Mouse (Mus musculus) layer of hippocampus, adult 2 months (tissue): ENCODE results near the gene Gdpd5. TPM values are rescaled to one million over a fixed set of nuclear protein-coding genes. Genes with fewer than 3 reads are reported as not detected.

Experiments used
- DNase-seq, 2 experiments: peaks; one replicate each; pipeline ENCODE4 v3.0.0; 2022; ENCODE audit warnings: low spot score in 2 of 2
- H3K27ac ChIP-seq: fragments of 200-600 bp; 2 replicates; pipeline ENCODE4 v1.8.1; 2022
- H3K4me3 ChIP-seq: fragments of 200-600 bp; 2 replicates; pipeline ENCODE4 v1.8.1; 2022; ENCODE audit warnings: mild to moderate bottlenecking
- CTCF ChIP-seq: fragments of 200-600 bp; conservative IDR thresholded peaks from 2 replicates; pipeline ENCODE4 v1.8.1; 2022; ENCODE audit warnings: antibody characterized with exemption, mild to moderate bottlenecking, moderate library complexity
- total RNA-seq, 2 experiments: library from RNA; stranded (reverse); gene quantifications; 2 replicates each; pipeline ENCODE4 v1.2.3; 2021

The Gdpd5 gene
- total RNA-seq, 2 experiments from 2014 or later, result 20.8 to 24.3 TPM

DNA sequence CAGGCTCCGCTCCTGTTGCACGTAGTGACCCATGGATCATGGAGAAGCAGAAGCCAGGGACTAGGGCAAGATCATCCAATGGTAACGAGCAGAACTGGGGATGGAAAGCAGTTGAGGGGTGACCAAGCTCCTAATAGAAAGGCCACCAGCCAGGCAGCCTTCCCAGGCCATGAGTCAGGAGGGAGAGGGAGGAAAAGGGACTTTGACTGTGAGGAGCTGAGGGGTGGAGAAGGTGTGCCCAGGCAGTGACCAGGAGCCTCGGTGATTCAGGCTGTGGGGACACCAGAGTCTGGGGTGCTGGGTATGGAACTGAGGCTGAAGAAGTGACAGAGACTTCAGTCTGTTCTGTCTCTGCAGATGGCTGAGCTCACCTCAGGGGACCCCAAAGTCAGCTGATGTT lies 44.5 kb downstream of the Gdpd5 start:
- no peak overlapping the region for H3K4me3 ChIP-seq
- no peak for DNase-seq
- H3K27ac ChIP-seq, result no peak overlapping the region
- TF ChIP-seq CTCF, result no peak

GRCm38 (mm10) chr7:99427031-99427430 lies 45.8 kb downstream of the Gdpd5 start:
- no peak for TF ChIP-seq CTCF
- Histone ChIP-seq H3K27ac (no peak overlapping the region), H3K4me3 (no peak overlapping the region)
- no peak for DNase-seq

DNA sequence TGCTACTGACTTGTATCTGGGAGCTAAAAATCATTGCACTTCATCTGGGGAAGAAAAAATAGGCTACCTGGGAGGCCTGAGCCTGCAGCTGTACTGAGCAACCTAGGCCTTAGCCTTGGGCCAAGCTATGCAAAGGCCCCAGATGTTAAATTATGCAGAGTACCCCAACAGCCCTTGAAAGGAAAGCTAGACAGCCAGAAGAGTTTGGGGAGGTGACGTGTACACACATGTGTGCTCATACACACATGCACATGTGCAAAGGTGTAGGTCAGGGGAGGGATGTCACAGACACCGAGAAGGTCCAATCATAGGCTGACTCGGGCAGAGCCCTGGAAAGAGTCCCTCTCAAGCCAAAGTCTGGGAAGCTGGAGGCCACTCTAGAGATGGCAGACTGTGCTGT lies 46.8 kb downstream of the Gdpd5 start:
- no peak for TF ChIP-seq CTCF
- H3K4me3 ChIP-seq, result no peak overlapping the region
- no peak overlapping the region for H3K27ac ChIP-seq
- no peak for DNase-seq

- no peak for DNase-seq
- TF ChIP-seq CTCF, result no peak
- Histone ChIP-seq H3K27ac (no peak overlapping the region), H3K4me3 (no peak overlapping the region)
Observed at GRCm38 (mm10) chr7:99428836-99429235, 47.6 kb downstream of the Gdpd5 start.

- H3K4me3 ChIP-seq, result no peak overlapping the region
- DNase-seq, result no peak
- no peak overlapping the region for H3K27ac ChIP-seq
- TF ChIP-seq CTCF, result no peak
Observed at GRCm38 (mm10) chr7:99429786-99430185, 48.6 kb downstream of the Gdpd5 start.

- TF ChIP-seq CTCF, result no peak
- Histone ChIP-seq H3K27ac (no peak overlapping the region), H3K4me3 (no peak overlapping the region)
- DNase-seq, result no peak
Observed at GRCm38 (mm10) chr7:99430246-99430645, 49.0 kb downstream of the Gdpd5 start.

DNA sequence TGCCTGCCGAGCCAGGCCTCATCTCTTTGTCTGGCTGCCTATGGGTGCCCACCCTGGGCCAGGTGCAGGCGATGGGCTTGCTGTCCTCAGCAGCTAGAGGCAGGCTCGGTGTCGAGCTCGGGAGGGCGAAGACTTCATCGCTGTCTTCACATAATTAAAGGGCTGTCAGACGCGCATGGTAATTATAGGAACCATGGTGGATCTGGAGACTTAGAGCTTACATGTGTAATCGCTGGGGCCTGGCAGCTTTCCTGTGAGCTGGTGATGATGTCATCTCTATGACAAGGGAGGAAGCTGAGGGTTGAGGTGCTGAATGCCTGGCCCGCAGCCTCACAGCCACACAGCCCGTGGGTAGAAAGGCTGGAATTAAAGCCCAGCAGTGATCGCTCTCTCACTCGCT lies 51.0 kb downstream of the Gdpd5 start:
- no peak for TF ChIP-seq CTCF
- H3K4me3 ChIP-seq, result no peak overlapping the region
- peak overlapping the region; percentile 18; the same call in 1 of the 2 replicates for H3K27ac ChIP-seq
- peak in 1 of 2 experiments; percentile 62 for DNase-seq

- Histone ChIP-seq H3K27ac (no peak overlapping the region), H3K4me3 (no peak overlapping the region)
- no peak for TF ChIP-seq CTCF
- no peak for DNase-seq
Observed at GRCm38 (mm10) chr7:99432863-99433262, 51.6 kb downstream of the Gdpd5 start.

DNA sequence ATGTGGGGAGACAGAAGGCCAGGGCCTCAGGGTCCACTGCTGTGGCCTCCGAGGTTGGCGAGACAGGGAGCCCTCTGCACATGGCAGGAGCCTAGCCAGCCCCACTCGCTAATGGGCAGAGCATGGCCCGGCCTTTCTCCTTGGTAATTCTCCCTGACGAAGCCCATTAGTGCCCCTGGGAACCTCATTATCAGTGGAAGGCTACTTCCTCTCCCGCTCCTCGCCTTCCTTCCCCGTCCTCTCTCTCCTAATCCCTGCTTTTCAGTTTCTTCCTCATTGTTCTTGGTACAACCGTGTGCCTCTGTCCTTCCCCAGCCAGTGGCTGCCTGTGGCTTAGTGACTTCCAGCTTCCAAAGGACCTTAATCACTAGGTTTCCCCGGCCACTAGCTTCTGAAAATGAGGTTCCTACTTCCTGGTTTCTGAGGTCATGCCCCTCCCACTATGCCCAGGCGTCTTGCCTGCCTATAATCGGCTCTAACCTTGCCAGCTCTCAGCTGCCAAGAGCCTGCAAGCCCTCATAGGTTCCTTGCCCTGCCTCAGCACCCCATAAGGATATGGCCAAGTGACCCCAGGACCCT lies 53.5 kb downstream of the Gdpd5 start:
- Histone ChIP-seq H3K27ac (no peak overlapping the region), H3K4me3 (no peak overlapping the region)
- no peak for DNase-seq
- TF ChIP-seq CTCF, result no peak

DNA sequence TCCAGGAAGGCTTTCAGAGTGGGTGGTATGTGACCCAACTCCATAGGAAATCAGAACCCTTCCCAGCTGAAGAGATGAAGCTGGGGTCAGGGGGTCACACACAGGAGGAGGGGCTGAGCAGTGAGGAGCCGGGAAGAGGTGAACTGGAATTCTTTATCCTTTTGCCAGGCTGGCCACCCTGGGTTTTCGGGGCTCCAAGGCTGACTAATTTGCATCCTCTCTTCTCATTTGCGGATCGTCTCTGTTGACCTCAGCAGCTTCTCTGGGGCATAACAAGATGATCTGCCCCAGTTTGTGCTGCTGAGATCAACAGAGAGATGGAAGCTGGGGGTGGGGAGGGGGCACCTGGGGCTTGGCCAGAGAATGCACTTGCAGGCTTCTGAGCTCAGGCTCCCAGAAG lies 55.3 kb downstream of the Gdpd5 start:
- no peak overlapping the region for H3K27ac ChIP-seq
- no peak for TF ChIP-seq CTCF
- DNase-seq, result no peak
- H3K4me3 ChIP-seq, result no peak overlapping the region

DNA sequence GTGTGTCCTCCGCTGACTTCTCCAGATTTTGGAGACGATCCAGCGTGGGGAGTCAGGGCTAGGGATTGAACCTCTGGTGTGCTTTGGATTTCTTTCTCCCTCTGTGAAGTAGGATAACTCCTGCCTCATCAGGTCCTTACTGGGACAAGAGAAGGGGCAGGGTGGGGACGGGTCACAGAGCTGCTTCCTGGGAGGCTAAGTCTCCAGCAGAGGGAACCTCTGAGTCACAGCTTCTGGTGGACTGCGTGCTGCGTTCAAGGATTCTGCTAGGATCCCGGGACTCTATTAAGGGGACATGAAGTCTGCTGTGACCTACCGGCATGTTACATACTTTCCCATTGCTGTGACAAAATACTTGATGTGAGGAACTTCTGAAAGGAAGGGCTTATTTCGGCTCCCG lies 57.7 kb downstream of the Gdpd5 start:
- TF ChIP-seq CTCF, result peak; percentile 72
- H3K4me3 ChIP-seq, result no peak overlapping the region
- DNase-seq, result no peak
- no peak overlapping the region for H3K27ac ChIP-seq

GRCm38 (mm10) chr7:99441534-99442072 lies 60.4 kb downstream of the Gdpd5 start:
- DNase-seq, result no peak
- TF ChIP-seq CTCF, result no peak
- Histone ChIP-seq H3K4me3 (no peak overlapping the region), H3K27ac (no peak overlapping the region)

DNA sequence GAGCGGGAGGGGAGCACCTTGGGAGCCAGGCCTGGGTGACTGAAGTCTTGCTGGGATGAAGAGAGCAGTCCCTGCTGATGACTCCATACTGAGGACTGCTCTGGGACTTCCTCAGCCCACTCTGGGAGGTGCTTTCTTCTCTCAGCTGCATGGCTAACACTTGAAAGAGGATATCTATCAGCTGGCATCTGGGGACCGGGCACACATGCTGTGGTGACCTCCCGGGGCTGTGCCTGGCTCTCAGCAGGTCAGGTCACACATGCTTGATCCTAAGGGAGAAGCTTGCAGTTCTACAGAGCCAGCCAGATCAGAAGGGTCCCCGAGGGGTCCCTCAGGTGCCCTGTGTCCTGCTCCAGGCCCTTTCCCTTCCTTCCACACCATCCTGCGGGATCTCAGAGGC lies 62.0 kb downstream of the Gdpd5 start:
- no peak for TF ChIP-seq CTCF
- Histone ChIP-seq H3K4me3 (no peak overlapping the region), H3K27ac (no peak overlapping the region)
- no peak for DNase-seq

GRCm38 (mm10) chr7:99444012-99444411 lies 62.8 kb downstream of the Gdpd5 start:
- peak; percentile 77 for TF ChIP-seq CTCF
- no peak for DNase-seq
- Histone ChIP-seq H3K4me3 (no peak overlapping the region), H3K27ac (no peak overlapping the region)
